Mouse (Mus musculus): ENCODE measurements at regions not wholly inside any gene's neighbourhood (a gene's known extent, or its start where the extent isn't known, plus 50 kb on each side); places are given as distances from the start of the nearest gene placed in this dataset.

- TF ChIP-seq CTCF (IDR thresholded peaks at IDR 0.05; ENCODE audit: extremely low read depth, insufficient read depth, insufficient read length, insufficient replicate concordance) (no peak), POLR2A (IDR thresholded peaks at IDR 0.05; ENCODE audit: low read depth, low read length) (no peak)
Measured at GRCm38 (mm10) chr5:133449926-133450325, 649.6 kb upstream of the Castor2 start.
